Mouse (Mus musculus) MEL (cell line): Measurements from ENCODE around the gene Atoh8. TPM values are rescaled to one million over a fixed set of nuclear protein-coding genes. Genes with fewer than 3 reads are reported as not detected.

ENCODE experiments used
- DNase-seq: peaks from one replicate; pipeline ENCODE4 v3.0.0; 2011; ENCODE audit warnings: low read depth, low spot score
- H3K27ac ChIP-seq: 2 replicates; pipeline ENCODE4 v1.5.1; 2012; ENCODE audit warnings: low read depth, mild to moderate bottlenecking, control low read depth, low read length, moderate library complexity; ENCODE audit not compliant: control insufficient read depth
- H3K27me3 ChIP-seq, 2 experiments: fragments of 150-350 bp in 1 of 2; sonication (generic) in 1 of 2; 2 replicates each; pipeline ENCODE4 v1.6.1; 2012; ENCODE audit warnings: low read length in 2 of 2, mild to moderate bottlenecking in 2 of 2, improper control_type of control experiment in 1 of 2, moderate library complexity in 1 of 2; ENCODE audit not compliant: insufficient read depth in 2 of 2, control insufficient read depth in 1 of 2
- H3K36me3 ChIP-seq, 2 experiments: 2 replicates each; pipeline ENCODE4 v1.6.1; 2012 to 2014; ENCODE audit warnings: low read length in 2 of 2, improper control_type of control experiment in 1 of 2, inconsistent platforms in 1 of 2, mild to moderate bottlenecking in 1 of 2; ENCODE audit not compliant: insufficient read depth in 2 of 2, control insufficient read depth in 1 of 2
- H3K4me1 ChIP-seq, 2 experiments: fragments of 150-350 bp in 1 of 2; sonication (generic) in 1 of 2; 2 replicates each; pipeline ENCODE4 v1.6.1; 2012; ENCODE audit warnings: low read length in 2 of 2, improper control_type of control experiment in 1 of 2, mild to moderate bottlenecking in 1 of 2; ENCODE audit not compliant: insufficient read depth in 2 of 2, control insufficient read depth in 1 of 2
- H3K4me3 ChIP-seq, 2 experiments: fragments of 150-350 bp in 1 of 2; sonication (generic) in 1 of 2; 2 replicates each; pipeline ENCODE4 v1.5.1; 2012; ENCODE audit warnings: low read depth in 2 of 2, low read length in 2 of 2, mild to moderate bottlenecking in 2 of 2, moderate library complexity in 2 of 2, control low read depth in 1 of 2, improper control_type of control experiment in 1 of 2; ENCODE audit not compliant: control insufficient read depth in 1 of 2, insufficient read depth in 1 of 2
- H3K79me2 ChIP-seq: 2 replicates; pipeline ENCODE4 v1.6.1; 2012; ENCODE audit warnings: mild to moderate bottlenecking, low read length, moderate library complexity; ENCODE audit not compliant: control insufficient read depth, poor library complexity, insufficient read depth
- H3K9ac ChIP-seq: 2 replicates; pipeline ENCODE4 v1.6.1; 2012; ENCODE audit warnings: low read depth, mild to moderate bottlenecking, control low read depth, low read length, moderate library complexity; ENCODE audit not compliant: control insufficient read depth, poor library complexity, severe bottlenecking
- H3K9me3 ChIP-seq: fragments of 150-350 bp; sonication (generic); replicated peaks from 2 replicates; pipeline ENCODE4 v1.6.1; 2012; ENCODE audit warnings: mild to moderate bottlenecking, low read length, improper control_type of control experiment, moderate library complexity; ENCODE audit not compliant: insufficient read depth
- BHLHE40 ChIP-seq: IDR thresholded peaks from 2 replicates; pipeline ENCODE4 v1.6.1; 2012; ENCODE audit warnings: low read depth, mild to moderate bottlenecking, inconsistent platforms, low read length, improper control_type of control experiment, borderline replicate concordance
- CHD1 ChIP-seq: IDR thresholded peaks from 2 replicates; pipeline ENCODE4 v1.6.1; 2012; ENCODE audit warnings: low read depth, mild to moderate bottlenecking, inconsistent platforms, low read length, improper control_type of control experiment
- CHD2 ChIP-seq: IDR thresholded peaks from 2 replicates; pipeline ENCODE4 v1.6.1; 2011; ENCODE audit warnings: low read length, improper control_type of control experiment
- CTCF ChIP-seq, 3 experiments: IDR thresholded peaks in 2 of 3; conservative IDR thresholded peaks in 1 of 3; 2 replicates each; pipeline ENCODE4 v1.5.1; 2011 to 2012; ENCODE audit warnings: low read length in 3 of 3, low read depth in 2 of 3, mild to moderate bottlenecking in 2 of 3, improper control_type of control experiment in 1 of 3, inconsistent platforms in 1 of 3, mixed read lengths in 1 of 3, moderate library complexity in 1 of 3; ENCODE audit not compliant: control insufficient read depth in 1 of 3, insufficient read depth in 1 of 3, poor library complexity in 1 of 3, severe bottlenecking in 1 of 3
- EP300 ChIP-seq, 2 experiments: IDR thresholded peaks; 2 replicates each; pipeline ENCODE4 v1.6.1; 2011; ENCODE audit warnings: improper control_type of control experiment in 2 of 2, low read length in 2 of 2, low read depth in 1 of 2, mild to moderate bottlenecking in 1 of 2
- ETS1 ChIP-seq: IDR thresholded peaks from 2 replicates; pipeline ENCODE4 v1.6.1; 2012; ENCODE audit warnings: low read depth, mild to moderate bottlenecking, inconsistent platforms, low read length, improper control_type of control experiment, moderate library complexity
- MAX ChIP-seq: IDR thresholded peaks from 2 replicates; pipeline ENCODE4 v1.6.1; 2011; ENCODE audit warnings: low read length, improper control_type of control experiment
- MAZ ChIP-seq: IDR thresholded peaks from 2 replicates; pipeline ENCODE4 v1.6.1; 2012; ENCODE audit warnings: low read depth, mild to moderate bottlenecking, inconsistent platforms, low read length, improper control_type of control experiment
- MXI1 ChIP-seq: IDR thresholded peaks from 2 replicates; pipeline ENCODE4 v1.6.1; 2011; ENCODE audit warnings: mild to moderate bottlenecking, low read depth, low read length, improper control_type of control experiment
- MYC ChIP-seq: IDR thresholded peaks from 2 replicates; pipeline ENCODE4 v1.6.1; 2011; ENCODE audit warnings: low read depth, mild to moderate bottlenecking, low read length, improper control_type of control experiment, moderate library complexity
- NELFE ChIP-seq: IDR thresholded peaks from 2 replicates; pipeline ENCODE4 v1.6.1; 2011; ENCODE audit warnings: low read depth, low read length, improper control_type of control experiment
- NRF1 ChIP-seq: IDR thresholded peaks from 2 replicates; pipeline ENCODE4 v1.6.1; 2014; ENCODE audit warnings: low read depth, mild to moderate bottlenecking, inconsistent platforms, low read length, improper control_type of control experiment, moderate library complexity; ENCODE audit not compliant: poor library complexity, insufficient read depth, severe bottlenecking
- POLR2A ChIP-seq, 2 experiments: IDR thresholded peaks; 2 replicates each; pipeline ENCODE4 v1.6.1; 2011 to 2012; ENCODE audit warnings: low read length in 2 of 2, mild to moderate bottlenecking in 2 of 2, control low read depth in 1 of 2, improper control_type of control experiment in 1 of 2, low read depth in 1 of 2, moderate library complexity in 1 of 2; ENCODE audit not compliant: control insufficient read depth in 1 of 2, insufficient read depth in 1 of 2, poor library complexity in 1 of 2
- POLR2AphosphoS2 ChIP-seq: IDR thresholded peaks from 2 replicates; pipeline ENCODE4 v1.6.1; 2011; ENCODE audit warnings: low read length, improper control_type of control experiment
- SIN3A ChIP-seq: IDR thresholded peaks from 2 replicates; pipeline ENCODE4 v1.6.1; 2012; ENCODE audit warnings: low read length, improper control_type of control experiment, inconsistent platforms
- USF2 ChIP-seq, 2 experiments: IDR thresholded peaks; 2 replicates each; pipeline ENCODE4 v1.6.1; 2011 to 2012; ENCODE audit warnings: improper control_type of control experiment in 2 of 2, low read length in 2 of 2, borderline replicate concordance in 1 of 2, inconsistent platforms in 1 of 2, low read depth in 1 of 2, mild to moderate bottlenecking in 1 of 2; ENCODE audit not compliant: insufficient read depth in 1 of 2
- ZKSCAN1 ChIP-seq: IDR thresholded peaks from 2 replicates; pipeline ENCODE4 v1.6.1; 2012; ENCODE audit warnings: low read depth, mild to moderate bottlenecking, inconsistent platforms, low read length, improper control_type of control experiment, moderate library complexity
- ZNF384 ChIP-seq: IDR thresholded peaks from 2 replicates; pipeline ENCODE4 v1.6.1; 2012; ENCODE audit warnings: low read depth, mild to moderate bottlenecking, inconsistent platforms, low read length, improper control_type of control experiment
- polyA plus RNA-seq, 2 experiments: library from polyadenylated mRNA; stranded (reverse) in 1 of 2; unstranded in 1 of 2; fragments of >175 nt in 1 of 2; fragments of >200 nt in 1 of 2; gene quantifications; 2 replicates each; pipeline versions ENCODE4 v1.2.1 to v1.2.4; 2012; ENCODE audit warnings: low replicate concordance in 2 of 2, low read depth in 1 of 2; ENCODE audit not compliant: insufficient read length in 2 of 2, insufficient read depth in 1 of 2, missing spikeins in 1 of 2
- total RNA-seq: library from RNA; depleted of rRNA; stranded (reverse); fragments of 300-350 nt; gene quantifications from 2 replicates; pipeline ENCODE4 v1.2.3, GENCODE M21; 2012

Gene Atoh8
- total and polyA plus RNA-seq, 3 experiments: not detected

- TF ChIP-seq POLR2AphosphoS2: no peak
- no peak for TF ChIP-seq NRF1
- TF ChIP-seq CHD1: no peak
- TF ChIP-seq ZNF384: no peak
- TF ChIP-seq POLR2A (IDR thresholded peaks at IDR 0.05; ENCODE audit: control insufficient read depth in 1 of 2, insufficient read depth in 1 of 2, low read depth in 1 of 2, low read length in 2 of 2, poor library complexity in 1 of 2): no peak
- no peak for TF ChIP-seq NELFE
- TF ChIP-seq ZKSCAN1: no peak
- no peak for TF ChIP-seq BHLHE40
- no peak for TF ChIP-seq ETS1
- no peak for TF ChIP-seq SIN3A
- no peak for TF ChIP-seq MAX
- no peak for TF ChIP-seq USF2 (IDR thresholded peaks at IDR 0.05; ENCODE audit: borderline replicate concordance in 1 of 2, insufficient read depth in 1 of 2, low read depth in 1 of 2, low read length in 2 of 2)
- TF ChIP-seq MXI1: no peak
- TF ChIP-seq CHD2: no peak
- no peak for TF ChIP-seq MYC
- Histone ChIP-seq H3K4me3 (no peak overlapping the region), H3K9me3 (no peaks in the 10 kb centered on the region), H3K27ac (no peak overlapping the region), H3K36me3 (peaks cover 0 to 27% of the 10 kb centered on the region in 2 experiments; a peak in 2 of 4 replicates), H3K79me2 (no peaks in the 10 kb centered on the region), H3K4me1 (peaks cover 17 to 25% of the 10 kb centered on the region in 2 experiments), H3K9ac (no peak overlapping the region), H3K27me3 (no peaks in the 10 kb centered on the region)
- DNase-seq: no peak
Observed at GRCm38 (mm10) chr6:72276972-72277441, 41.6 kb upstream of the Atoh8 start.

DNA sequence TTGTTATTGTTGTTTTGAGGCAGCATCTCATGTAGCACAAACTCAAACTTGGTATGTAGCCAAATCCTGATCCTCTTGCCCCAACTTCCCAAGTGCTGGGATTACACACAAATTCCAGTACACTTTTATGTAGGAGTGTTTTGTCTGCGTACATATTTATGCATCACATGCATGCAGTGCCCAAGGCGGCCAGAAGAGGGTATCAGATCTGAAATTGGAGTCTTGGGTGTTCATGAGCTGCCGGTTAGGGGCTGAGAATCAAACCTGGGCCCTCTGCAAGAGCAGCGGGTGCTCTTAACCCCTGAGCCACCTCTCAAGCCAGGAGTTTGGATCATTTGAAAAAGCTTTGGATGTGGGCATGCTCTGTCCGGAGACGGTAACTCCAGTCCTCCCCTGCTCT lies 40.8 kb upstream of the Atoh8 start:
- no peaks in the 10 kb centered on the region for H3K79me2 ChIP-seq
- no peaks in the 10 kb centered on the region for H3K9me3 ChIP-seq
- peaks cover 0 to 27% of the 10 kb centered on the region in 2 experiments; a peak in 2 of 4 replicates for H3K36me3 ChIP-seq
- DNase-seq: peak; percentile 38
- no peaks in the 10 kb centered on the region for H3K27me3 ChIP-seq
- no peak overlapping the region for H3K9ac ChIP-seq
- no peak overlapping the region for H3K27ac ChIP-seq
- H3K4me1 ChIP-seq: peaks cover 17 to 25% of the 10 kb centered on the region in 2 experiments
- no peak for TF ChIP-seq MAZ
- TF ChIP-seq EP300 (IDR thresholded peaks at IDR 0.05; ENCODE audit: low read depth in 1 of 2, low read length in 2 of 2): no peak
- peak; percentile 16 to 39 (median 38); a peak in 5 of 6 replicates for TF ChIP-seq CTCF (IDR thresholded peaks at IDR 0.05 in 2 of 3, conservative IDR thresholded peaks at IDR 0.05 in 1 of 3; ENCODE audit: control insufficient read depth in 1 of 3, insufficient read depth in 1 of 3, low read depth in 2 of 3, low read length in 3 of 3, poor library complexity in 1 of 3, severe bottlenecking in 1 of 3)
- TF ChIP-seq, all 39 proteins: peak for 1
- H3K4me3 ChIP-seq: no peak overlapping the region
